Mouse (Mus musculus) heart, adult 2 months (tissue): ENCODE measurements around the gene Drd3.

Experiments
- CTCF ChIP-seq: fragments of 200-600 bp; IDR thresholded peaks from 2 replicates; pipeline ENCODE4 v1.8.1; 2022; ENCODE audit warnings: antibody characterized with exemption, mild to moderate bottlenecking, moderate library complexity
- EP300 ChIP-seq: fragments of 200-500 bp; IDR thresholded peaks from 2 replicates; pipeline ENCODE4 v1.6.1; 2011; ENCODE audit warnings: low read depth, low read length, control low read depth; ENCODE audit not compliant: insufficient read depth
- POLR2A ChIP-seq: fragments of 200-500 bp; IDR thresholded peaks from 2 replicates; pipeline ENCODE4 v1.6.1; 2011; ENCODE audit warnings: mild to moderate bottlenecking, low read depth, low read length, control low read depth; ENCODE audit not compliant: insufficient read depth

- TF ChIP-seq CTCF (no peak), POLR2A (no peak), EP300 (no peak)
Observed at GRCm38 (mm10) chr16:43800119-43800721, 46.4 kb downstream of the Drd3 start.
